Mouse (Mus musculus) kidney, adult 2 months (tissue): ENCODE results near the gene H2afy2. TPM values are rescaled to one million over a fixed set of nuclear protein-coding genes. Genes with fewer than 3 reads are reported as not detected.

Experiments used
- DNase-seq: peaks from one replicate; pipeline ENCODE4 v3.0.0; 2021
- H3K27ac ChIP-seq: fragments of 200-500 bp; 2 replicates; pipeline ENCODE4 v1.5.1; 2012; ENCODE audit warnings: low read depth, low read length, control low read depth, inconsistent platforms; ENCODE audit not compliant: insufficient read depth
- H3K27me3 ChIP-seq: fragments of 200-500 bp; replicated peaks from 2 replicates; pipeline ENCODE4 v1.6.1; 2012; ENCODE audit warnings: mild to moderate bottlenecking, moderate library complexity, low read length, inconsistent platforms; ENCODE audit not compliant: control insufficient read depth, insufficient read depth
- H3K36me3 ChIP-seq: fragments of 200-500 bp; 2 replicates; pipeline ENCODE4 v1.6.1; 2012; ENCODE audit warnings: mild to moderate bottlenecking, moderate library complexity, low read length, inconsistent platforms; ENCODE audit not compliant: control insufficient read depth, insufficient read depth
- H3K4me1 ChIP-seq: fragments of 200-500 bp; 2 replicates; pipeline ENCODE4 v1.6.1; 2011; ENCODE audit warnings: low read length; ENCODE audit not compliant: control insufficient read depth, insufficient read depth
- H3K4me3 ChIP-seq: fragments of 200-500 bp; 2 replicates; pipeline ENCODE4 v1.5.1; 2011; ENCODE audit warnings: mild to moderate bottlenecking, low read depth, low read length, control low read depth; ENCODE audit not compliant: insufficient read depth
- CTCF ChIP-seq: fragments of 200-500 bp; conservative IDR thresholded peaks from 2 replicates; pipeline ENCODE4 v1.5.1; 2011; ENCODE audit warnings: low read depth, mild to moderate bottlenecking, control low read depth, low read length, moderate library complexity, mixed read lengths; ENCODE audit not compliant: insufficient read depth, insufficient read length
- POLR2A ChIP-seq: fragments of 200-500 bp; IDR thresholded peaks from one replicate; pipeline ENCODE4 v1.6.1; 2011; ENCODE audit warnings: low read depth, low read length, control low read depth
- WGBS: fragments of 180-500 bp; shearing (Covaris S2); methylation state at CpG from one replicate; pipeline ENCODE4 v1.1.7; 2018; 5-methylcytosine and 5-hydroxymethylcytosine counted together
- polyA plus RNA-seq: library from polyadenylated mRNA; depleted of rRNA; stranded (reverse); fragments of >200 nt; gene quantifications from 2 replicates; pipeline ENCODE4 v1.2.3, GENCODE M21; 2012

Gene H2afy2
- polyA plus RNA-seq, 1 experiment, result 6.1 TPM

DNA sequence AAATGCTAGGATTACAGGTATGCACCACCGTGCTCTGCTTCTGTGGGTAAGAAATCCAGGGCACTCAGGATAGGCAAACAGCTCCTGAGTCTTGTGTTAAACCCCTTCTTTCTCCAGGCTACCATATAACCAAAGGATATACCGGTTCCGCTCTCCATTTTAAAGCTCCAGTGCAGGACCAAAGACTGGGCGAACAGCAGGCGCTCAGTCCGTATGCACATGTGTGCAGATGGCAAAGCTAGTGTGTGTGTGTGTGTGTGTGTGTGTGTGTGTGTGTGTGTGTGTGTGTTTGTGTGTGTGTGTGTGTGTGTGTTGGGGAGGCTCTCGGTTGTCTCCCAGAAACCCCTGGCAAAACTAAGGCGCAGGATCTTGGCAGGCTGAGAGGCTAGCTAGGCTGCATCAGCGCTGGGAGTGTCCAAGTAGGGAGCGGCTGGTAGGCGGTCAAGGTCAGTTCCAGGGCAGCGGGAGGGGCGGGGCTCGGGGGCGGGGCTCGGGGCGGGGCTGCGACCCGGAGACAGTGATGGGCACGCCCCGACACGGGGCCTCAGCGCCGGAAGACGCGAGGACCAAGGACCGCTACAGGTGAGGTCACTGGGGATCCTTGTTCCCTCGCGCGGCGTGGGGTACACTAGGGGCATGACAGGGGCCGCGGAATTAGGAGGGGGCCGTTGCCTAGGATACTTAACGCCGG lies 69.0 kb downstream of the H2afy2 start, which contains the start of gene Aifm2:
TSS of gene Aifm2 (plus strand) at position 493 of the 691 bp plus-strand sequence.
- TF ChIP-seq CTCF (no peak), POLR2A (peak; percentile 19)
- Histone ChIP-seq H3K4me1 (peaks cover 11% of the 10 kb centered on the region; the same call in 1 of the 2 replicates), H3K27me3 (no peaks in the 10 kb centered on the region), H3K36me3 (no peaks in the 10 kb centered on the region), H3K4me3 (peak within 1 kb of the TSS; percentile 94), H3K27ac (peak within 1 kb of the TSS; percentile 33; the same call in 1 of the 2 replicates)
- DNase-seq, result peak; percentile 87
- 11% methylated on average over 34 of the region's 36 CpGs for WGBS

DNA sequence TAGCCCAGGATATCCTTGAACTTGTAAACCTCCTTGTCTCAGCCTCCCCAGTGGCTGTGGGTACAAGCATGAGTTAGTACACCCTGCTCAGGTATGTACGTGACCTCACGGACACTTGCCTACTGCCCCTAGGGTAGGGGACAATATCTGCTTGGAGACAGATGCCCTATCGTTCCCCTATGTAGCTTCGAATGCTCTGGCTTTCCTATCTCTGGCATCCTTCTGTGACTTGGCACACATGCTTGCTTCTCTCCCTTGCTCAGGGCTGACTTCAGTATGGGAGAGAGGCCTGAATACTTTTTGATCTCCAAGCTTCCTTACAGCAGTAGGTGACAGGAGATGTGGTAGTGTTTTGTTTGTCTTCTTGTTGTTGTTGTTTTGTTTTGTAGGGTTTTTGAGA lies 69.8 kb downstream of the H2afy2 start:
- TF ChIP-seq CTCF (no peak), POLR2A (no peak)
- H3K36me3 ChIP-seq, result no peaks in the 10 kb centered on the region
- no peak for DNase-seq
- H3K27me3 ChIP-seq, result no peaks in the 10 kb centered on the region
- WGBS, result 94% methylated on average over 4 of the region's 4 CpGs
- no peak overlapping the region for H3K27ac ChIP-seq
- H3K4me3 ChIP-seq, result no peak overlapping the region
- H3K4me1 ChIP-seq, result peaks cover 11% of the 10 kb centered on the region; the same call in 1 of the 2 replicates

DNA sequence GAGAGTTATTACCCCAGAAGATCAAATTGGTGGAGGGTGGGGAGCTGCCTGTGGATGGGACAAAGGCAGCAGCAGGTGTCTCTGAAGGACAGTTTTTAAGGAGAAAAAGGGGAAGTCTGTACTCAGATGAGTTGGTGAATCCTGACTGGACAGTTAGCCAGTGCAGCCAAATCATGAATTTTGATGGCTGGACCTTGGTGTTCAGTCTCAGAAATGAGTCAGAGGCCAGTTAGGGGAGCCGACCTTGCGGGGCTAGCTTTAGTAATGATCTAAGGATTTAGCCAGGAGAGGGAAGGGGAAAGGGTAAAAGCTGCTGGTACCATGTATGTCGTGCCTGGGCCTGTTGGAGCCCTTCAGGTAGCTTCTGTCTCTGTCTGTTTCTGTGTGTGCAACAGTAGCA lies 70.3 kb downstream of the H2afy2 start:
- Histone ChIP-seq H3K4me3 (no peak overlapping the region), H3K27ac (no peak overlapping the region), H3K4me1 (peaks cover 11% of the 10 kb centered on the region; the same call in 1 of the 2 replicates), H3K27me3 (no peaks in the 10 kb centered on the region), H3K36me3 (no peaks in the 10 kb centered on the region)
- no peak for TF ChIP-seq CTCF
- no peak for TF ChIP-seq POLR2A
- no peak for DNase-seq
- WGBS, result 76% methylated on average over 3 of the region's 3 CpGs

DNA sequence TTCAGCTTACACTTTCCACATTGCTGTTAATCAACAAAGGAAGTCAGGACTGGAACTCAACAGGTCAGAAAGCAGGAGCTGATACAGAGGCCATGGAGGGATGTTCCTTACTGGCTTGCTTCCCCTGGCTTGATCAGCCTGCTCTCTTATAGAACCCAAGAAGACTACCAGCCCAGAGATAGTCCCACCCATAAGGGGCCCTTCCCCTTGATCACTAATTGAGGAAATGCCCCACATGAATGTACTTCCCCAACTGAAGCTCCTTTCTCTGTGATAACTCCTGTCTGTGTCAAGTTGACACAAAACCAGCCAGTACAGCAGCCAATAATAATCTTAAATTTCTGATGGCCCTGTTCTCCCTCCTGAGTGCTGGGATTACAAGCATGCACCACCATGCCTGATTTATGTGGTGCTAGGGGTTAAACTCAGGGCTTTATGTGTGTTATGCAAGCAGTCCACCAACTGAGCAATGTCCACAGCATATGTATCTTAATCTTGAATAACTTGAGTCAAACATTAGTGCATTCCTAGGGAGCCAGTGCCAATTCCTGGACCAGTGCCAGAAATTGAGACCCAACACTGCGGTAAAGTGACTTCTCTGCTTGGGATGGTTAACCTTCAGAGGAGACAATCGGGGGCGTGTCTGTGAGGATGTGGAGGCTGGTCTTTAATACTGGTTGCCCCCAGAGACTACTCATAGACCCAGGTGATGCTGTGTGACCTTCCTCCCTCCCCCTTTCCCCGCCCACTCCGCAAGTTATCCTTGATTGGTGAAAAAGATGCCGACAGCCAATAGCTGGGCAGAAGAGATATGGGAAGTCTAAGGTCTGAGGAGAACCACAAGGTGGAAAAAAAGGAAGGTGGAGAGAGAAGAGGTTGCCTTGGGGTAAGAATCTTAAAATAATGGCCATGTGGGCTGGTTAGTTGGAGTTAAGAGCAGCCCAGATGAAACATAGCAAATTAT lies 77.3 kb downstream of the H2afy2 start:
- Histone ChIP-seq H3K4me1 (peaks cover 3% of the 10 kb centered on the region; the same call in 1 of the 2 replicates), H3K27ac (no peak overlapping the region), H3K36me3 (no peaks in the 10 kb centered on the region), H3K27me3 (no peaks in the 10 kb centered on the region), H3K4me3 (no peak overlapping the region)
- DNase-seq, result peak; percentile 47
- TF ChIP-seq POLR2A, result no peak
- TF ChIP-seq CTCF, result no peak
- WGBS, result 59% methylated on average over 6 of the region's 6 CpGs

DNA sequence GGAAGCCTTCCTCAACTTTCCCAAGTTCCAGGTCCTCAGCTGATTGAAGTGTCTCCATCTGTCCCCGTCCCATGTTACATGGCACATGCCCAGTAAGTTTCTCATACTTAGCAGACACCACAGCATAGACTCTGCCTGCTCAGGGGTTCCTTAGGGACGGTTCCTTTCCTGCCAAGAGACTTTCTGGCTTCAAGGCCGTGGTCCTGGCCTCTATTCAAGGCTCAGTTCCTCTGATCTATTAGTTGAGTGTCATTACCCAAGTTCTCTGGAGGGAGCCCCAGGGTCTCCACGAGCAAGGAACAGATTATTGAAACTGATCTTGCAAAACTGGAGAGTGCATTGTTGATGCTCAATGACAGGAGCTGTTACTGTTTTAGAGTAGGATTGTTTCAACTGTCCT lies 79.3 kb downstream of the H2afy2 start:
- 75% methylated on average over 4 of the region's 4 CpGs for WGBS
- no peaks in the 10 kb centered on the region for H3K36me3 ChIP-seq
- H3K4me1 ChIP-seq, result peaks cover 3% of the 10 kb centered on the region; the same call in 1 of the 2 replicates
- no peaks in the 10 kb centered on the region for H3K27me3 ChIP-seq
- no peak for DNase-seq
- no peak overlapping the region for H3K27ac ChIP-seq
- H3K4me3 ChIP-seq, result no peak overlapping the region
- TF ChIP-seq CTCF, result no peak
- no peak for TF ChIP-seq POLR2A

DNA sequence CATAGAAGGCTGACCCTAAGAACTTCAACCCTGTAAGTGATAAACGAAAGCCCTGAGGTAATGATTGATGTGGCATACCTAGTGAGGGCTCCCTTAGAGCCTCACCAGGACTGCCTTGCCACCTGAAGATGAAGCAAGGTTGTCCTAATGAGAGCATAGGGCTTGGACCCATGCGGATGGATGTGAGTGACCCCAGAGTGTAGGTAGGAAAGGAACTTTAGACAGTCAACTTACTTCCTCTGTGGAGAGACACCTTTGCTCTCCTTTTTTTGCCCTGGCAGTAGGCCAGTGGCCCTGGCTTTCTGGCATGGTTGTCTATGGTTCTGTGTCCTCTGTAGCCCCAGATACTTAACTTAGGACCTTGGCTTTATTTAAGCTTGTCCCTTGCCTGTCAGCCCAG lies 86.9 kb downstream of the H2afy2 start:
- Histone ChIP-seq H3K27ac (peak overlapping the region; percentile 63), H3K4me3 (no peak overlapping the region; the same call in 1 of the 2 replicates), H3K4me1 (peaks cover 10% of the 10 kb centered on the region), H3K27me3 (no peaks in the 10 kb centered on the region), H3K36me3 (no peaks in the 10 kb centered on the region)
- DNase-seq, result peak; percentile 96
- TF ChIP-seq CTCF (no peak), POLR2A (no peak)
- WGBS, result 53% methylated on average over 2 of the region's 2 CpGs

DNA sequence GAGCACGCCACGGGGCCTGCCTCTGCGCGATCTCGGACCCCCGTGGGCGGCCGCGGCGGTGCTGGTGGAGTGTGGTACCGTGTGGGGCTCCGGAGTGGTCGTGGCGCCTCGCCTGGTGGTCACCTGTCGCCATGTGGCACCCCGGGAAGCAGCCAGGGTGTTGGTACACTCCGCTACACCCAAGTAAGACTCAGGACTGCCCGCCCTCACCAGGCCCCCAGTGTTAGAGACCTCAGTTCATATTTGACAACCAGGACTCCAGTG lies 87.5 kb downstream of the H2afy2 start:
- H3K4me1 ChIP-seq, result peaks cover 10% of the 10 kb centered on the region
- peak overlapping the region; percentile 61 for H3K27ac ChIP-seq
- no peaks in the 10 kb centered on the region for H3K27me3 ChIP-seq
- peak overlapping the region; percentile 84 for H3K4me3 ChIP-seq
- no peak for TF ChIP-seq CTCF
- TF ChIP-seq POLR2A, result no peak
- 9% methylated on average over 19 of the region's 19 CpGs for WGBS
- DNase-seq, result no peak
- H3K36me3 ChIP-seq, result no peaks in the 10 kb centered on the region
